Mouse (Mus musculus) megakaryocyte, embryonic 14.5 days (primary cell): ENCODE data around the gene Neurog2. TPM values are rescaled to one million over a fixed set of nuclear protein-coding genes. Genes with fewer than 3 reads are reported as not detected.

ENCODE experiments used
- H3K27me3 ChIP-seq: replicated peaks from 2 replicates; pipeline ENCODE3; 2012; ENCODE audit warnings: inconsistent platforms
- H3K36me3 ChIP-seq: replicated peaks from 2 replicates; pipeline ENCODE3; 2012; ENCODE audit warnings: low read length, inconsistent platforms, mixed read lengths
- H3K4me1 ChIP-seq: 2 replicates; pipeline ENCODE4 v1.6.1; 2012; ENCODE audit warnings: inconsistent platforms
- H3K4me3 ChIP-seq: replicated peaks from 2 replicates; pipeline ENCODE3; 2012; ENCODE audit warnings: moderate library complexity, mild to moderate bottlenecking, inconsistent platforms
- H3K9me3 ChIP-seq: 2 replicates; pipeline ENCODE4 v1.6.1; 2012; ENCODE audit warnings: inconsistent platforms
- FLI1 ChIP-seq: IDR thresholded peaks from 2 replicates; pipeline ENCODE4 v1.6.1; 2012; ENCODE audit warnings: low read length, inconsistent platforms, mixed read lengths
- GATA1 ChIP-seq: IDR thresholded peaks from 3 replicates; pipeline ENCODE4 v1.6.1; 2012; ENCODE audit warnings: mixed read lengths, low read length, inconsistent platforms, borderline replicate concordance
- polyA plus RNA-seq: library from polyadenylated mRNA; stranded (reverse); fragments of >175 nt; gene quantifications from 2 replicates; pipeline ENCODE4 v1.2.3, GENCODE M21; 2012; ENCODE audit warnings: low replicate concordance; ENCODE audit not compliant: insufficient read depth

The Neurog2 gene
- not detected in 2 replicates for polyA plus RNA-seq

DNA sequence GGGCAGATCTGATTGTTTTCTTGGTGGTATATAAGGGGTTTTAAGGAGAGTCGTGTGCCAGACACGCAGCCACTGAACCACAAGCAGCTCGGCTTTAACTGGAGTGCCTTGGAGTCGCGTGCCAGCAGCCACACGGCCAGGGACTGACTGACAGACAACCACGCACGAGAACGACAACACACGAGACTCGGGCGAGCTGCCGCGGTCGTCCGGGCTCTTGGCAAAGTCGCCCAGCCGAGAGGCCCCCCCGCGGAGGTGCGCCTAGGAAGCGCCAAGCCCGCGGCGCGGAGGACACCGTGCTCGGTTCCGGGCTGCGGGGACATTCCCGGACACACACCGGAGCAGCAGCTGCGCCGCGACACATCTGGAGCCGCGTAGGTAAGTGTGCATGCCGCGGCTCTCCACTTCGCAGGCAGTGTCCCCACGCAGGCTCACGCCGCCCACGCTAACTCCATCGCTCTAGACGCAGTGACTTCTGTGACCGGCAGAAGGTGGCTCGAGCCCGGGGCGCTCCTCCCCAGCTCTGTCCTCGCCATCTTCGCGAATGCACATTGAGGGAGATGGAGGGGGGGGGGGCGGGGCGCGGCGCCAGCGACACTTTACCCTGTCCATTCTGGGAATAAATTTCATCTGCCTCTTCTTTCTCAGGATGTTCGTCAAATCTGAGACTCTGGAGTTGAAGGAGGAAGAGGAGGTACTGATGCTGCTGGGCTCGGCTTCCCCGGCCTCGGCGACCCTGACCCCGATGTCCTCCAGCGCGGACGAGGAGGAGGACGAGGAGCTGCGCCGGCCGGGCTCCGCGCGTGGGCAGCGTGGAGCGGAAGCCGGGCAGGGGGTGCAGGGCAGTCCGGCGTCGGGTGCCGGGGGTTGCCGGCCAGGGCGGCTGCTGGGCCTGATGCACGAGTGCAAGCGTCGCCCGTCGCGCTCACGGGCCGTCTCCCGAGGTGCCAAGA, at the start of gene Neurog2:
Gene Neurog2 (plus strand): TSS at position 56 of the 953 bp plus-strand sequence.
- no peaks in the 10 kb centered on the region for H3K36me3 ChIP-seq
- H3K4me3 ChIP-seq, result peak within 1 kb of the TSS; percentile 93
- H3K9me3 ChIP-seq, result no peaks in the 10 kb centered on the region
- no peak for TF ChIP-seq GATA1
- TF ChIP-seq FLI1, result no peak
- H3K27me3 ChIP-seq, result peaks cover 92% of the 10 kb centered on the region
- H3K4me1 ChIP-seq, result peaks cover 51% of the 10 kb centered on the region

DNA sequence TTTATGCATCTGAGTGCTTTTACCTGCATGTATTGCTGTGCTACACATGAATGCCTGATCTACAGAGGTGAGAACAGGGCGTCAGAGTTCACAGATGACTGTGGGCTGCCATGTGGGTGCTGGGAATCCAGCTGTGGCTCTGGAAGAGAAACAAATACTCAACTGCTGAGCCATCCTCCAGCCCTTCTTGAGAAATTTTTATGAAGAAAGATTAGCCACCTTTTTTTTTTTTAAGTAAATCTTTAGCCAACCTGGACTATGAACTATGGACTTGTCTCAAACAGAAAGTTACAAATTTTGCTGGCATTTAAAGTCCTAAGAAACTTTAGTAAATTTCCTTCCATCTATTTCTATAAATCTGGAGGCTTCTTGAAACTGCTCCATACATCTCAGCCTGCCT, 35.8 kb upstream of the Neurog2 start:
- Histone ChIP-seq H3K4me3 (no peak overlapping the region), H3K4me1 (no peaks in the 10 kb centered on the region), H3K36me3 (peaks cover 60% of the 10 kb centered on the region), H3K27me3 (no peaks in the 10 kb centered on the region), H3K9me3 (no peaks in the 10 kb centered on the region)
- no peak for TF ChIP-seq FLI1
- no peak for TF ChIP-seq GATA1

DNA sequence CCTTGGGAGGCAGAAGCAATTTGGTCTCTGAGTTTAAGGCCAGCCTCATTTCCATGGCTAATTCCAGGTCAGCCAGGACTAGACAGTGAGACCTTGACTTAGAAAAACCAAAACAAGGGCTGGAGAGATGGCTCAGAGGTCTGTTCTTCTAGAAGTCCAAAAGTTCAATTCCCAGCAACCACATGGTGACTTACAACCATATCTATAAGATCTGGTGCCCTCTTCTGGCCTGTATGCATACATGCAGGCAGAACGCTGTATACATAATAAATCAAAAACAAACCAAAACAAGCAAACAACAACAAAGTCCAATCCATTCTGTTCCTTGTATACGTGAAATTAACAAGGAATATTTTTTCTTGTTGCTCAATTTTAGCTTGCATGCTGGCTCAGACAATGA, 24.8 kb upstream of the Neurog2 start:
- no peaks in the 10 kb centered on the region for H3K27me3 ChIP-seq
- no peak overlapping the region for H3K4me3 ChIP-seq
- H3K9me3 ChIP-seq, result no peaks in the 10 kb centered on the region
- H3K4me1 ChIP-seq, result peaks cover 3% of the 10 kb centered on the region; the same call in 1 of the 2 replicates
- peaks cover 66% of the 10 kb centered on the region for H3K36me3 ChIP-seq
- TF ChIP-seq FLI1 (no peak), GATA1 (no peak)

GRCm38 (mm10) chr3:127625296-127625695, 7.6 kb upstream of the Neurog2 start:
- Histone ChIP-seq H3K4me3 (peak overlapping the region; percentile 90), H3K4me1 (peaks cover 39% of the 10 kb centered on the region), H3K36me3 (no peaks in the 10 kb centered on the region), H3K9me3 (no peaks in the 10 kb centered on the region), H3K27me3 (peaks cover 68% of the 10 kb centered on the region)
- no peak for TF ChIP-seq GATA1

DNA sequence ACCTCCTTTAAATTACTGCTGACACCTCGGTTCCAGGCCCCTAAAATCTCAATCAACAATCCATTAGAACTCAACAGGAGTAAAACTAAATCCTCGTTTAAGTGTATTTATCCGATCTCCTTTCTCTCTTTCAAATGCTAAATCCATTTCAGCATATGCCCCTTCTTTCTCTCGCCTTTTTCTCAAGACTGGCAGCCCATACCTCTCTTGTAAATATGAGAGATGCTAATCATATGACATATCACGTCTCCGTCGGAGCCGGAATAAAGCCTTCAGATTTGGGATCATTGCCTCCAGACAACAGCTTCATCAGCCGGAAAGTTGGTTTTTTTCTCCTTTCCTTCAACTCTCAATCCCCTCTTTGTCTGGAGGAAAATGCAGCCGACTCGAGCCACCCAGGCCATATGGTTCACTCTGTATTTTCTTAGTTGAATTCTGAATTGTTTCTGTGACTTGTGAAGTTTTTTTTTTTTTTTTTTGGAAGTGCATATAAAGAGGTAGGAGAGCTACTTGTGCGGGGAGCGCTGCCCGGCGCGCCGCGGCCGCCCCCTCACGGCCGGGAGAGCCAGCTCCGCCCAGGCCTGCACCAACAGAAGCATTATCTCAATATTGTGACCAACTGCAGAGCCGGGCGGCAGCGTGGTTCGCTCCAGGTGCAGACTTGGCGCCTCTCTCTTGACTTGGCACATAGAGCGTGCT, 7.1 kb upstream of the Neurog2 start:
- Histone ChIP-seq H3K4me1 (peaks cover 41% of the 10 kb centered on the region), H3K9me3 (no peaks in the 10 kb centered on the region), H3K36me3 (no peaks in the 10 kb centered on the region), H3K4me3 (peak overlapping the region; percentile 90), H3K27me3 (peaks cover 73% of the 10 kb centered on the region)
- TF ChIP-seq FLI1 (no peak), GATA1 (no peak)

DNA sequence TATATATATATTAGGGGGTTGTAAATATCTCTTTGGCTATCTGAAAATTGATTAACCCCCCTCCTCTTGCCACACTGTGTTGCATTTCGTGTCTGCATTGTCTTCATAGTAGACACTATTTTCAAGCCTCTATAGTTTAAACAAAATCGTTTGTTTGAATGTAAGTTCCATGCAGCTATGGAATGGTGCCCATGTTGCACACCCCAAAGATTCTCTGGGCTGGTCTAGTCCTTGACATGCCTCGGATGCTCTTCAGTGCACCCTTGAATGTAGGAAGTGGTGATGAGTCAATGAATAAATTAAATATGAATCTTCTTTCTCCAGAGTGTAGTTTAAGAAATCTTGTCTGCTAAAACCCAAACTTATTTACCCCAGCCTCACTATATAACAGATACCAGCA, 6.4 kb upstream of the Neurog2 start:
- Histone ChIP-seq H3K4me3 (no peak overlapping the region), H3K4me1 (peaks cover 48% of the 10 kb centered on the region), H3K27me3 (peaks cover 79% of the 10 kb centered on the region), H3K9me3 (no peaks in the 10 kb centered on the region), H3K36me3 (no peaks in the 10 kb centered on the region)
- TF ChIP-seq FLI1 (no peak), GATA1 (no peak)

DNA sequence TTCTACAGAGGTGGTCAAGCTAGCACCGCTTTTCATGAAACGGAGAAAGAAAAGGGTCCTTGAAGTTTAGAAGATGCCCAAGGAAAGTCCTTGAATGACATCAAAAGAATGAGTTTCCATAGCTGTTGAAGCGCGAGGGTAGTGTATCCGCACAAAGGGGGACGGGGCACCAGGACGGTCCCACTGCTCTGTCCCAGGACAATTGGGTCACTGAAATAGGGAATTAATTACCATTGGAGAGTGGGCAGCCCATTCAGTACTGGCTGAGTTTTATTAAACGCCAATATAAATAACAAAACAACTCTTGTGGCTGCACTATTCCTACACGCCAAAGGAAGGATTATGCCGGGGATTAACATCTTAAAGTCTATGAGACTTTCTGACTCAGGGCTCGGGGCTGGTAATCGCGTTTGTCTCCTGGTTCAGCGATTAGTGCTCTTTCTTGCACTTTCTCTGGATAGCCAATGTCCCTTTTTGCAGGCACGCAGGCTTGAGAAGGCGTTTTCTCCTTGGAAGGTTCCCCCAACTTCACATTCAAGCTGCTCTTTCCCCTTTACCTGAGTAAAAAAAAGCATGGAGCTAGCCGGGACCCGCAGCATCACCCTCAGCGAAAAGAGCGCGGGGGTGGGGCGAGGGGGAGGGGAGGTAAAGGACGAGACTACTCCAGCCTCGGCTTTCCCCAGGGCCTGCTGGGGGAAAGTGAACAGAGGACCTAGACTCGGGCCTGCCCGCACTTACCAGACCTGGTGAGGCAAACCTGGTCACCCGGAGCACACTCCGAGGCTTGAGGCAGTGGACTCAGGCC, 5.6 kb upstream of the Neurog2 start:
- Histone ChIP-seq H3K4me3 (peak overlapping the region; percentile 59), H3K27me3 (peaks cover 84% of the 10 kb centered on the region), H3K36me3 (no peaks in the 10 kb centered on the region), H3K4me1 (peaks cover 56% of the 10 kb centered on the region), H3K9me3 (no peaks in the 10 kb centered on the region)
- TF ChIP-seq FLI1 (no peak), GATA1 (no peak)

- Histone ChIP-seq H3K36me3 (no peaks in the 10 kb centered on the region), H3K9me3 (no peaks in the 10 kb centered on the region), H3K4me1 (peaks cover 62% of the 10 kb centered on the region), H3K4me3 (peak overlapping the region; percentile 70), H3K27me3 (peaks cover 85% of the 10 kb centered on the region)
- TF ChIP-seq GATA1, result no peak
- TF ChIP-seq FLI1, result no peak
Observed at GRCm38 (mm10) chr3:127627956-127628310, 5.0 kb upstream of the Neurog2 start.

- no peaks in the 10 kb centered on the region for H3K36me3 ChIP-seq
- no peaks in the 10 kb centered on the region for H3K9me3 ChIP-seq
- H3K4me3 ChIP-seq, result peak overlapping the region; percentile 70
- H3K4me1 ChIP-seq, result peaks cover 68% of the 10 kb centered on the region
- peaks cover 90% of the 10 kb centered on the region for H3K27me3 ChIP-seq
- TF ChIP-seq GATA1 (no peak), FLI1 (no peak)
Observed at GRCm38 (mm10) chr3:127628311-127629184, 4.4 kb upstream of the Neurog2 start.
